Mouse (Mus musculus): ENCODE measurements around the gene Cpne9. TPM values are rescaled to one million over a fixed set of nuclear protein-coding genes. Genes with fewer than 3 reads are reported as not detected.
A peak's percentile ranks its signal among the peaks of the same experiment; 100 is the strongest.

Gene Cpne9
- polyA plus RNA-seq, 1 experiment from 2014 or later, result 0.07 TPM

DNA sequence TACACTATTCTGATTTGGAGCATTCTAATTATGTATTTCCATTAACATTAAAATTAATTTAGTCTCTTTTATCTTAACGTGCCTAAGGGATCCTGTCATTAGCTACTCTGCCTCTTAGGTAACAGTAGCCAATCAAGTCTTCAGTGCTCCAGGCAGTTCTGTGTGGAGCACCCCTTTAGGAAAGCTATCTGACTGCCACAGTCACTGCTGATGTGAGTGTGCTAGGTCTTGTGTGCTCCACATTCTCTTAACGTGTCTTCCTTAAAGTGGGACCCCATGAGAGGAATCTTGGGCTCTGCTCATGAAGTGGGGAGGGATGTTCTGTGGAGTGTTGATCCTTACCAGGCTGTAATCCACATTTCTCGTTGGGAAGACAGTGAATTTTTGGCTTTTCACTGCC lies 9.7 kb upstream of the Cpne9 start:
- no peaks in the 10 kb centered on the region for H3K9me3 ChIP-seq (ENCODE audit: control insufficient read depth, low read length)
- H3K4me3 ChIP-seq (ENCODE audit: control insufficient read depth in 1 of 2, insufficient read depth in 1 of 2, low read depth in 1 of 2, low read length in 2 of 2), result no peak overlapping the region
- H3K36me3 ChIP-seq (ENCODE audit: control insufficient read depth, insufficient read depth, low read length), result peaks cover 90% of the 10 kb centered on the region
- ATAC-seq (ENCODE audit: insufficient number of reproducible peaks, insufficient read depth, low FRiP score, low read depth), result no peak
- no peak overlapping the region for H3K27ac ChIP-seq (replicated peaks in 1 of 2; ENCODE audit: control insufficient read depth in 1 of 2, insufficient read depth in 1 of 2, low read depth in 2 of 2, low read length in 2 of 2)
- H3K9ac ChIP-seq (ENCODE audit: low read length), result no peak overlapping the region
- no peaks in the 10 kb centered on the region; a peak in 1 of 4 replicates for H3K4me1 ChIP-seq (ENCODE audit: control insufficient read depth in 2 of 2, insufficient read depth in 2 of 2, low read length in 2 of 2)
- no peaks in the 10 kb centered on the region for H3K27me3 ChIP-seq (ENCODE audit: control insufficient read depth, insufficient read depth, low read length)
- no peak overlapping the region for H3K4me2 ChIP-seq (ENCODE audit: low read length)
- WGBS, result 75% methylated on average over 3 of the region's 3 CpGs

DNA sequence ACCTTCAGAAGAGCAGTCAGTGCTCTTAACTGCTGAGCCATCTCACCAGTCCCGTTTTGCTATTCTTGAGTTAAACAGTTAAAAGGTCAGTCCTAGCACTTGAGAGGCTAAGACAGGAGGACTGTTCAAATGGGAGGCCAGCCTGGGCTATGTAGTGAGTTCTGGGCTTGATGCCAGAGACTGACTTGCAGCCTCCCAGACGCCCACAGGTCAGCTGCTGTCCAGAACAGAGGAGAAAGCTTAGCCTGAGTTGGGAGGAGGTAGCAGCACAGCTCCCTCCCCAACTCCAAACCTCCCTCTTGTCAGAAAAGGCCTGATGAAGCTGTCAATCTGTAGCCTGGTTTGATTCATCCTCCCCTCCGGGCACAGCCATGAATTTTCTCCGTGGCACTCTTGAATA lies 5.3 kb upstream of the Cpne9 start:
- Histone ChIP-seq H3K4me2 (ENCODE audit: low read length) (no peak overlapping the region), H3K27ac (replicated peaks in 1 of 2; ENCODE audit: control insufficient read depth in 1 of 2, insufficient read depth in 1 of 2, low read depth in 2 of 2, low read length in 2 of 2) (no peak overlapping the region), H3K27me3 (ENCODE audit: control insufficient read depth, insufficient read depth, low read length) (peaks cover 2% of the 10 kb centered on the region; the same call in 1 of the 2 replicates), H3K4me1 (ENCODE audit: control insufficient read depth in 2 of 2, insufficient read depth in 2 of 2, low read length in 2 of 2) (no peaks in the 10 kb centered on the region), H3K4me3 (ENCODE audit: control insufficient read depth in 1 of 2, insufficient read depth in 1 of 2, low read depth in 1 of 2, low read length in 2 of 2) (no peak overlapping the region), H3K9me3 (ENCODE audit: control insufficient read depth, low read length) (no peaks in the 10 kb centered on the region), H3K36me3 (ENCODE audit: control insufficient read depth, insufficient read depth, low read length) (peaks cover 47% of the 10 kb centered on the region), H3K9ac (ENCODE audit: low read length) (no peak overlapping the region)
- no peak for ATAC-seq (ENCODE audit: insufficient number of reproducible peaks, insufficient read depth, low FRiP score, low read depth)
- WGBS, result 51% methylated on average over 4 of the region's 4 CpGs

DNA sequence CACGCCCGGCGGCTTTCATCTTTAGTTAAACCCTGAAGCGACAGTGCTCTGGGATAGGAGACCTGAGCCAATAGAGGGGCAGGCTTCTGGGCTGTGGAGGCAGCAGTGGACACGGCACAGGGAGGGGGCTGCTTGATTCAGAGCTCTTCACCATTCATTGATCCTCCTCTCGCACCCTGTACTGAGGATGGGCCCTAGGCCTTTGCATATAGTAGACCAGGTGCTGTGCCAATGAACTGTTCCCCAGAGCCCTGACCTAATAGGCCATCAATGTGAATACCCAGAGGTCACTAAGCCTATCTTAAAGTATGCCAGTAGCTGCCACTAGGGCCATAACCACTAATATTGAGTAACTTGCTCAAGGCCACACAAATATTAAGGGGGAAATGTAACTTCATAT lies 431 bp upstream of the Cpne9 start:
- Histone ChIP-seq H3K36me3 (ENCODE audit: control insufficient read depth, insufficient read depth, low read length) (0 out of 2 replicates have a peak, but pooled peaks cover 3% of the 10 kb centered on the region), H3K4me3 (ENCODE audit: control insufficient read depth in 1 of 2, insufficient read depth in 1 of 2, low read depth in 1 of 2, low read length in 2 of 2) (no peak overlapping the region), H3K27me3 (ENCODE audit: control insufficient read depth, insufficient read depth, low read length) (peaks cover 44% of the 10 kb centered on the region), H3K9ac (ENCODE audit: low read length) (no peak overlapping the region), H3K4me1 (ENCODE audit: control insufficient read depth in 2 of 2, insufficient read depth in 2 of 2, low read length in 2 of 2) (peaks cover 0 to 4% of the 10 kb centered on the region in 2 experiments; a peak in 1 of 4 replicates), H3K9me3 (ENCODE audit: control insufficient read depth, low read length) (no peaks in the 10 kb centered on the region), H3K4me2 (ENCODE audit: low read length) (no peak overlapping the region), H3K27ac (replicated peaks in 1 of 2; ENCODE audit: control insufficient read depth in 1 of 2, insufficient read depth in 1 of 2, low read depth in 2 of 2, low read length in 2 of 2) (no peak overlapping the region)
- ATAC-seq (ENCODE audit: insufficient number of reproducible peaks, insufficient read depth, low FRiP score, low read depth), result peak; percentile 20; the same call in 1 of the 2 replicates
- 55% methylated on average over 6 of the region's 6 CpGs for WGBS

DNA sequence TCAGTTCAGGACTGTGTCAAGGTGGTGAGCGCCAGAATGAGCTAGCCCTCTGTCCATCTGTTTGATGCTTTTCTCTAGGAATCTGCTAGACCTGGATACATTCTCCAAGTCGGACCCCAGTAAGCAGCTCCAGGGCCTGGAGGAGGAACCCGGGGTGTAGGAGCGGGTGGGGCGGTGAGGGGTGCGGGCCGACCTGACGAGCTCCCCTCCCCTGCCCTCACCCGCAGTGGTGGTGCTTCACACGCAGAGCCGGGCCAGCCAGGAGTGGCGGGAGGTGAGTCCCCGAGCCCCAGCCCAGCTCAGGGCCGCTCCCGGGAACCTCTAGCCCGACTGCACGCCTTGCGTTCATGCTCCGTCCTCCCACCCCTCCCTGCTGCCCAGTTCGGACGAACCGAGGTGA lies 862 bp downstream of the Cpne9 start:
- no peak overlapping the region for H3K4me2 ChIP-seq (ENCODE audit: low read length)
- WGBS, result under 1% methylated on average over 22 of the region's 22 CpGs
- no peak for ATAC-seq (ENCODE audit: insufficient number of reproducible peaks, insufficient read depth, low FRiP score, low read depth)

DNA sequence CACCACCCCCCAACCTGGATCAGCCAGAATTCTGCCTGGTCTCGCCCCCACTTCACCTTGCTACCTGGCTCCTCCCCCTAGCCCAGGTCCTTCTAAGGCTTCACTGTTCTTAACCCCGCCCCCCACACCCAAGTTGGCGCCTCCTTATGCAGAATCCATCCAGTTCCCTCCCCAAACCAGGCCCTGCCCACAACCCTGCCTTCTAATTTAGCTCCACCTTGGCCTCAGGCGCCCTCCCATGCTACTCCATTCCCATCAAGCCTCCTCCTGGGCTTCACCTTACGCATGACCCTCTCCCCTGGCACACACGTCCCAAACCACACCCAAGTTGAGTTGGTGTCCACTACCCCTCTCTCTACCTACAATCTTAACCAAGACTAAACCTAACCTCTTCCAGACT lies 1.4 kb downstream of the Cpne9 start:
- ATAC-seq (ENCODE audit: insufficient number of reproducible peaks, insufficient read depth, low FRiP score, low read depth), result no peak
- no peak overlapping the region for H3K27ac ChIP-seq (replicated peaks in 1 of 2; ENCODE audit: control insufficient read depth in 1 of 2, insufficient read depth in 1 of 2, low read depth in 2 of 2, low read length in 2 of 2)
- WGBS, result 4% methylated on average over 6 of the region's 6 CpGs
- H3K9ac ChIP-seq (ENCODE audit: low read length), result no peak overlapping the region
- H3K4me2 ChIP-seq (ENCODE audit: low read length), result no peak overlapping the region
- H3K4me1 ChIP-seq (ENCODE audit: control insufficient read depth in 2 of 2, insufficient read depth in 2 of 2, low read length in 2 of 2), result peaks cover 0 to 4% of the 10 kb centered on the region in 2 experiments; a peak in 1 of 4 replicates
- no peaks in the 10 kb centered on the region for H3K36me3 ChIP-seq (ENCODE audit: control insufficient read depth, insufficient read depth, low read length)
- H3K4me3 ChIP-seq (ENCODE audit: control insufficient read depth in 1 of 2, insufficient read depth in 1 of 2, low read depth in 1 of 2, low read length in 2 of 2), result no peak overlapping the region
- no peaks in the 10 kb centered on the region for H3K9me3 ChIP-seq (ENCODE audit: control insufficient read depth, low read length)
- peaks cover 44% of the 10 kb centered on the region for H3K27me3 ChIP-seq (ENCODE audit: control insufficient read depth, insufficient read depth, low read length)

More for the DNA sequence above, 862 bp downstream of the Cpne9 start:
- no peaks in the 10 kb centered on the region for H3K9me3 ChIP-seq (ENCODE audit: control insufficient read depth, low read length)
- no peak overlapping the region for H3K27ac ChIP-seq (replicated peaks in 1 of 2; ENCODE audit: control insufficient read depth in 1 of 2, insufficient read depth in 1 of 2, low read depth in 2 of 2, low read length in 2 of 2)
- H3K4me3 ChIP-seq (ENCODE audit: control insufficient read depth in 1 of 2, insufficient read depth in 1 of 2, low read depth in 1 of 2, low read length in 2 of 2), result no peak overlapping the region
- peaks cover 0 to 4% of the 10 kb centered on the region in 2 experiments; a peak in 1 of 4 replicates for H3K4me1 ChIP-seq (ENCODE audit: control insufficient read depth in 2 of 2, insufficient read depth in 2 of 2, low read length in 2 of 2)
- H3K9ac ChIP-seq (ENCODE audit: low read length), result no peak overlapping the region
- H3K36me3 ChIP-seq (ENCODE audit: control insufficient read depth, insufficient read depth, low read length), result no peaks in the 10 kb centered on the region
- H3K27me3 ChIP-seq (ENCODE audit: control insufficient read depth, insufficient read depth, low read length), result peaks cover 44% of the 10 kb centered on the region

DNA sequence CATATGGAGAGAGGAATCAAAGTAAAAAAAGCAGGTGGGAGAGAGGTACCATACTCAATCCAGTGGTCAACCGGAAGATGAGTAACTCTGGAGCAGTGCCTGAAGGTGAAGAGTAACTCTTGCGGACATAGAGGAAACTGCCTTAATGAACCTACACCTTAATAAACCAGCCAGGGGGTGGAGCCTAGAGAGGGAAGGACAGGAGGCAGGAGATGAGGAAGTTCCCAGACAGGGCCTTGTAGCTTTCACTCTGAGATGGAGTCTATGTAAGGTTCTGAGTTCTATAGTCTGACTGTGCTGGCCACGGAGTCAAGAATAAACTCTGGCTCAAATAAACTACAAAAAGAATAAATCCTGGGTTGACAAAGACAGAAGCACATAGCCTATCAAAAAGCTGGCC lies 2.8 kb downstream of the Cpne9 start:
- ATAC-seq (ENCODE audit: insufficient number of reproducible peaks, insufficient read depth, low FRiP score, low read depth), result no peak
- H3K27me3 ChIP-seq (ENCODE audit: control insufficient read depth, insufficient read depth, low read length), result peaks cover 44% of the 10 kb centered on the region
- H3K9me3 ChIP-seq (ENCODE audit: control insufficient read depth, low read length), result no peaks in the 10 kb centered on the region
- H3K4me2 ChIP-seq (ENCODE audit: low read length), result no peak overlapping the region
- 66% methylated on average over 3 of the region's 3 CpGs for WGBS
- H3K4me1 ChIP-seq (ENCODE audit: control insufficient read depth in 2 of 2, insufficient read depth in 2 of 2, low read length in 2 of 2), result peaks cover 0 to 4% of the 10 kb centered on the region in 2 experiments; a peak in 1 of 4 replicates
- no peak overlapping the region for H3K27ac ChIP-seq (replicated peaks in 1 of 2; ENCODE audit: control insufficient read depth in 1 of 2, insufficient read depth in 1 of 2, low read depth in 2 of 2, low read length in 2 of 2)
- H3K36me3 ChIP-seq (ENCODE audit: control insufficient read depth, insufficient read depth, low read length), result no peaks in the 10 kb centered on the region
- H3K9ac ChIP-seq (ENCODE audit: low read length), result no peak overlapping the region
- H3K4me3 ChIP-seq (ENCODE audit: control insufficient read depth in 1 of 2, insufficient read depth in 1 of 2, low read depth in 1 of 2, low read length in 2 of 2), result no peak overlapping the region

DNA sequence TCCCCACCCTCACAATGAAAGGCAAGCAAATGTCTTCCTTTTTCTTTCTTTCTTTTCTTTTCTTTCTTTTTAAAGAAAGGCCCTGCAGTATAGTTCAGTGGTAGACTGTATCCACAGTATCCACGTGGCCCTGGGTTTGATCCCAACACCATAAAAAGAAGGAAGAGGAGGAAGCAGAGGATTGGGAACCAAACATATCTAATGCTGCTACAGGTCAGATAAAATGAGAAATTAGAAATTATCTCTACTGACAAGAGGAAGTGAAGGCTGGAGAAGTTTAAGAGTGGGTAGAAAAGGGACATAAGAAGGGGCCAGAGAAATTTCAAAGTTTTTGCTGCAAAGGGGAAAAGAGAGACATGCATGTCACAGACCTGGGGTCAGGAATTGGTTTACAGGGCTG lies 4.2 kb downstream of the Cpne9 start:
- Histone ChIP-seq H3K27me3 (ENCODE audit: control insufficient read depth, insufficient read depth, low read length) (peaks cover 44% of the 10 kb centered on the region), H3K4me3 (ENCODE audit: control insufficient read depth in 1 of 2, insufficient read depth in 1 of 2, low read depth in 1 of 2, low read length in 2 of 2) (no peak overlapping the region), H3K27ac (replicated peaks in 1 of 2; ENCODE audit: control insufficient read depth in 1 of 2, insufficient read depth in 1 of 2, low read depth in 2 of 2, low read length in 2 of 2) (no peak overlapping the region), H3K9ac (ENCODE audit: low read length) (no peak overlapping the region), H3K36me3 (ENCODE audit: control insufficient read depth, insufficient read depth, low read length) (no peaks in the 10 kb centered on the region), H3K4me2 (ENCODE audit: low read length) (no peak overlapping the region), H3K4me1 (ENCODE audit: control insufficient read depth in 2 of 2, insufficient read depth in 2 of 2, low read length in 2 of 2) (peaks cover 0 to 4% of the 10 kb centered on the region in 2 experiments; a peak in 1 of 4 replicates), H3K9me3 (ENCODE audit: control insufficient read depth, low read length) (no peaks in the 10 kb centered on the region)
- WGBS, result 52% methylated on average over 1 of the region's 1 CpGs
- no peak for ATAC-seq (ENCODE audit: insufficient number of reproducible peaks, insufficient read depth, low FRiP score, low read depth)

DNA sequence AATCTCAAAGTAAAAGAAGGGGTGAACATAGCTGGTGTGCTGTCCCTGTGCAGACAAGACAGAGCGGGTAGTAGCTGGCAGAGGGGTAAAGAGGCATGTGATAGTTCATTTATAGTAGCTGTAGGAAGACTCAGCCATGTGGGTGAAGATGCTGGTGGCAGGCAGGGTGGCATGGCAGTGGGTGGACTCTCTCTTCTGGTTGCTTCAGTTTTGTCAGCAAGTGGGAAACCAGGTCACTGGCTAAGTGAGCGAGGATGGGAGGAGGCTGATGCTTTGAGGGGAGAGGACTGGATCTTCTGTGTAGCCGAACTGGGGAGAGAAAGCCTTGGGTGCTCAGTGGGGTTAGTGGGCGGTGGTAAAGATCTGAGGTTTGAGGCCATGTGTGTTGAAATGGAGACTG lies 5.1 kb downstream of the Cpne9 start:
- ATAC-seq (ENCODE audit: insufficient number of reproducible peaks, insufficient read depth, low FRiP score, low read depth), result no peak
- Histone ChIP-seq H3K9me3 (ENCODE audit: control insufficient read depth, low read length) (no peaks in the 10 kb centered on the region), H3K9ac (ENCODE audit: low read length) (no peak overlapping the region), H3K4me2 (ENCODE audit: low read length) (no peak overlapping the region), H3K4me3 (ENCODE audit: control insufficient read depth in 1 of 2, insufficient read depth in 1 of 2, low read depth in 1 of 2, low read length in 2 of 2) (no peak overlapping the region), H3K27me3 (ENCODE audit: control insufficient read depth, insufficient read depth, low read length) (peaks cover 38% of the 10 kb centered on the region), H3K4me1 (ENCODE audit: control insufficient read depth in 2 of 2, insufficient read depth in 2 of 2, low read length in 2 of 2) (peaks cover 0 to 2% of the 10 kb centered on the region in 2 experiments; a peak in 1 of 4 replicates), H3K27ac (replicated peaks in 1 of 2; ENCODE audit: control insufficient read depth in 1 of 2, insufficient read depth in 1 of 2, low read depth in 2 of 2, low read length in 2 of 2) (no peak overlapping the region), H3K36me3 (ENCODE audit: control insufficient read depth, insufficient read depth, low read length) (no peaks in the 10 kb centered on the region)
- WGBS, result 62% methylated on average over 4 of the region's 4 CpGs
